Mouse (Mus musculus): ENCODE results near the gene Mul1.

- TF ChIP-seq CTCF (IDR thresholded peaks at IDR 0.05; ENCODE audit: low read depth, low read length) (no peak), GATA2 (IDR thresholded peaks at IDR 0.05; ENCODE audit: borderline replicate concordance, low read depth, low read length) (no peak), TAL1 (conservative IDR thresholded peaks at IDR 0.05; ENCODE audit: low read depth, low read length) (no peak)
These were observed 32.2 kb downstream of the Mul1 start for GRCm38 (mm10) chr4:138466690-138467089.

Data from G1E (cell line).